Mouse (Mus musculus): ENCODE measurements at regions not wholly inside any gene's neighbourhood (a gene's known extent, or its start where the extent isn't known, plus 50 kb on each side); places are given as distances from the start of the nearest gene placed in this dataset.

GRCm38 (mm10) chr14:17106668-17107067 is 287.7 kb upstream of the Rarb start:
- TF ChIP-seq POLR2A (IDR thresholded peaks at IDR 0.05; ENCODE audit: extremely low read depth, insufficient read depth, low read length) (no peak), CTCF (IDR thresholded peaks at IDR 0.05; ENCODE audit: low read depth, low read length) (no peak)

Data from liver, adult 2 months (tissue).